ENCODE assay signal across 34 mouse cellular contexts in genomic region chr14:56302091-56302490, GRCm38 (mm10). TPM values are rescaled to one million over a fixed set of nuclear protein-coding genes. Genes with fewer than 3 reads are reported as not detected.
"Had no signal": no experiment of that assay in that cellular context is flagged by ENCODE, and none has a peak within 500 bp of the region (broad histone marks: within the 10 kb centered on the region; RNA-seq: fewer than 3 reads in every experiment).

No protein-coding gene starts in this region.

- H3K4me1 ChIP-seq: heart, embryonic 10.5 days; heart, embryonic 12.5 days; hindbrain, embryonic 10.5 days; hindbrain, embryonic 12.5 days; intestine, embryonic 15.5 days; liver, embryonic 13.5 days had no signal

- H3K4me2 ChIP-seq: heart, embryonic 12.5 days; hindbrain, embryonic 12.5 days; hindbrain, embryonic 14.5 days; intestine, embryonic 15.5 days; limb, embryonic 12.5 days; liver, embryonic 11.5 days; liver, embryonic 13.5 days had no signal

- H3K36me3 ChIP-seq: heart, embryonic 10.5 days; heart, embryonic 12.5 days; hindbrain, embryonic 10.5 days; hindbrain, embryonic 12.5 days; intestine, embryonic 15.5 days; limb, embryonic 10.5 days; limb, embryonic 12.5 days; liver, embryonic 13.5 days had no signal

- DNase-seq: gastrocnemius, adult 2 months; gastrocnemius, postnatal 10 days; gastrocnemius, postnatal 25 days; heart, adult 18-20 months; heart, postnatal 10 days; heart, postnatal 4 days; kidney, adult 18-20 months; kidney, adult 8-10 months; kidney, postnatal 10 days; kidney, postnatal 25 days; kidney, postnatal 4 days; liver; liver, embryonic 13.5 days had no signal

- H3K4me3 ChIP-seq: gastrocnemius, adult 2 months; heart, embryonic 10.5 days; heart, embryonic 12.5 days; hindbrain, embryonic 10.5 days; hindbrain, embryonic 12.5 days; intestine, embryonic 15.5 days; layer of hippocampus, adult 2 months; limb, embryonic 10.5 days; limb, embryonic 12.5 days; liver, embryonic 13.5 days had no signal

- H3K27ac ChIP-seq: gastrocnemius, adult 2 months; heart, embryonic 10.5 days; hindbrain, embryonic 10.5 days; hindbrain, embryonic 12.5 days; hindbrain, embryonic 14.5 days; intestine, embryonic 15.5 days; layer of hippocampus, adult 2 months; limb, embryonic 10.5 days; limb, embryonic 12.5 days; liver, embryonic 13.5 days had no signal

- H3K9me3 ChIP-seq: heart, embryonic 10.5 days; heart, embryonic 12.5 days; hindbrain, embryonic 10.5 days; hindbrain, embryonic 12.5 days; intestine, embryonic 15.5 days; limb, embryonic 10.5 days; limb, embryonic 12.5 days; liver, embryonic 13.5 days had no signal

- H3K27me3 ChIP-seq: heart, embryonic 12.5 days; hindbrain, embryonic 12.5 days; intestine, embryonic 15.5 days; limb, embryonic 12.5 days; liver, embryonic 13.5 days had no signal

- H3K9ac ChIP-seq: heart, embryonic 12.5 days; hindbrain, embryonic 12.5 days; hindbrain, embryonic 14.5 days; intestine, embryonic 15.5 days; limb, embryonic 12.5 days; liver, embryonic 13.5 days had no signal

- ATAC-seq: inflammation-experienced regulatory T-cells, adult 6 months; intestine, embryonic 15.5 days; intestine, postnatal 0 days had no signal

RNA-seq across cellular contexts. Expression of gene Gzmb, which starts 40.0 kb away (rescaled TPM):
- total RNA-seq: gastrocnemius, adult 2 months; gastrocnemius, postnatal 10 days; gastrocnemius, postnatal 25 days; gastrocnemius, postnatal 4 days; heart, adult 8-10 months; heart, postnatal 10 days; heart, postnatal 25 days; heart, postnatal 4 days; layer of hippocampus, adult 2 months; layer of hippocampus, postnatal 10 days; layer of hippocampus, postnatal 25 days; left cerebral cortex, adult 8-10 months; left cerebral cortex, postnatal 10 days; left cerebral cortex, postnatal 25 days had no signal
- polyA plus RNA-seq: heart, embryonic 12.5 days; heart, embryonic 14.5 days; hindbrain, embryonic 10.5 days; hindbrain, embryonic 14.5 days; limb, embryonic 10.5 days had no signal
